Mouse (Mus musculus): ENCODE results near the gene Dner.

- TF ChIP-seq GATA1 (IDR thresholded peaks at IDR 0.05; ENCODE audit: borderline replicate concordance, low read length) (no peak), FLI1 (IDR thresholded peaks at IDR 0.05; ENCODE audit: low read length) (no peak)
Measured at GRCm38 (mm10) chr1:84363967-84364366, 332.1 kb downstream of the Dner start, which contains the start of gene Pid1.

All from megakaryocyte, embryonic 14.5 days (primary cell).